Mouse (Mus musculus) megakaryocyte, embryonic 14.5 days (primary cell): ENCODE measurements at regions not wholly inside any gene's neighbourhood (a gene's known extent, or its start where the extent isn't known, plus 50 kb on each side); places are given as distances from the start of the nearest gene placed in this dataset.

Experiments used
- H3K27me3 ChIP-seq: replicated peaks from 2 replicates; pipeline ENCODE3; 2012; ENCODE audit warnings: inconsistent platforms
- H3K36me3 ChIP-seq: replicated peaks from 2 replicates; pipeline ENCODE3; 2012; ENCODE audit warnings: low read length, inconsistent platforms, mixed read lengths
- H3K4me1 ChIP-seq: 2 replicates; pipeline ENCODE4 v1.6.1; 2012; ENCODE audit warnings: inconsistent platforms
- H3K4me3 ChIP-seq: replicated peaks from 2 replicates; pipeline ENCODE3; 2012; ENCODE audit warnings: moderate library complexity, mild to moderate bottlenecking, inconsistent platforms
- H3K9me3 ChIP-seq: 2 replicates; pipeline ENCODE4 v1.6.1; 2012; ENCODE audit warnings: inconsistent platforms
- FLI1 ChIP-seq: IDR thresholded peaks from 2 replicates; pipeline ENCODE4 v1.6.1; 2012; ENCODE audit warnings: low read length, inconsistent platforms, mixed read lengths
- GATA1 ChIP-seq: IDR thresholded peaks from 3 replicates; pipeline ENCODE4 v1.6.1; 2012; ENCODE audit warnings: mixed read lengths, low read length, inconsistent platforms, borderline replicate concordance

DNA sequence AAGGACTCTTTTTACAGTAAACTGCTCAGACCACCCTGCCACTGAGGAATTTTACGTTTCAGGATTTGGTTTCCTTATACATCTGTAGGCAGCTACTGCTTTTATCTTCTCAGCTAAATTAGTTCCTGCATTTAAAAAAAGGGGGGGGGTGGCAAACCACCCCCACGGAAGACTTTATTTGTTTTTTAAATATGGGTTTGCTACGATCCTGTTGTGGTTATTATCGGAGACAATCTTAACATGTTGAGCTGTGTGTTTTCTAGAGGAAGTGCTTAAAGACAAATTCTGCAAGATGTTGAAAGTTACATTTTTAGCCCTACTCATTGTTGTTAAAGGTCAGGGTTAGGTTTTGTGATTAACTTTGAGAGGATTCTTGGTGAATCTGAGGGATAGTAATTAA, 216.1 kb upstream of the Rasa1 start:
- no peaks in the 10 kb centered on the region for H3K27me3 ChIP-seq
- peaks cover 80% of the 10 kb centered on the region for H3K4me1 ChIP-seq
- H3K36me3 ChIP-seq, result peaks cover 4% of the 10 kb centered on the region
- H3K9me3 ChIP-seq, result no peaks in the 10 kb centered on the region
- no peak overlapping the region for H3K4me3 ChIP-seq
- no peak for TF ChIP-seq FLI1
- TF ChIP-seq GATA1, result no peak

DNA sequence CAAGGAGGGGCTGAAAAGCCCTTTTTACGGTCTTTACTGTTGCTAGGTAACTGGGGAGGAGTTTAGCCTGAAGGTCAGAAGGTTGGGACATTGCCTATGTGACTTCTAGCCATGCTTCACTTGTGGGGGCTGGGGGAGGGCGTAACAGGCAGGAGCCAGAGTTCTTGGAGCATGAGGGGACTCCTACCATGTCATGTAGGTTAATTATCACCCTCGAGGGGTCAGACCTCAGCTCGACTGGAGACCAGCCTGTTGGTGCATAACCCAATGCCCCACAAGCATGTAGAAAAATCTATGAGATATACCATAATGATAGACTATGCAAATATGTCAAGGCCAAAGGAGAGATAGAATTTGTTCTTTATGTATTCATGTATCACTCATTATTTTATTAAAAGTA, 215.1 kb upstream of the Rasa1 start:
- peaks cover 4% of the 10 kb centered on the region for H3K36me3 ChIP-seq
- no peaks in the 10 kb centered on the region for H3K27me3 ChIP-seq
- no peaks in the 10 kb centered on the region for H3K9me3 ChIP-seq
- TF ChIP-seq FLI1 (no peak), GATA1 (no peak)
- no peak overlapping the region for H3K4me3 ChIP-seq
- peaks cover 79% of the 10 kb centered on the region for H3K4me1 ChIP-seq

DNA sequence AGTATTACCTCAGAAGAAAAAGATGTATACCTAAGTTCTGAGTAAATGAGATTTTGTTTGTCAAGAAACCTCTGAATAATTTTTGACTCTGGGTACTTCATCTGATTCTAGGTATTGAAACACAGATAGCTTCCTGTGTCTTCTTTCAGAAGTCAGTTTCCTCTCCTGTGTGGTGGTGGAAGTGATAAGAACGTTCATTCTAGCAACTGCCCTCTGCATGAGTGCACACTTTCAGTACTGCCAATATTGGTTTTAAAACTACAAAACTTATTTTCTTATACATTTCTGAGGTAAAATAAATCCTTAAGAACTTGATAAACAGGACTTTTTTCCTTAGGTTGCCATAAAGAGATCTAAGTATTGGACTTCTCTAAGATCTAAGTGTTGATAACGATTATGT, 209.8 kb upstream of the Rasa1 start:
- H3K4me3 ChIP-seq, result no peak overlapping the region
- H3K4me1 ChIP-seq, result peaks cover 36% of the 10 kb centered on the region
- H3K9me3 ChIP-seq, result no peaks in the 10 kb centered on the region
- peaks cover 4% of the 10 kb centered on the region for H3K36me3 ChIP-seq
- TF ChIP-seq FLI1 (no peak), GATA1 (no peak)
- H3K27me3 ChIP-seq, result no peaks in the 10 kb centered on the region

DNA sequence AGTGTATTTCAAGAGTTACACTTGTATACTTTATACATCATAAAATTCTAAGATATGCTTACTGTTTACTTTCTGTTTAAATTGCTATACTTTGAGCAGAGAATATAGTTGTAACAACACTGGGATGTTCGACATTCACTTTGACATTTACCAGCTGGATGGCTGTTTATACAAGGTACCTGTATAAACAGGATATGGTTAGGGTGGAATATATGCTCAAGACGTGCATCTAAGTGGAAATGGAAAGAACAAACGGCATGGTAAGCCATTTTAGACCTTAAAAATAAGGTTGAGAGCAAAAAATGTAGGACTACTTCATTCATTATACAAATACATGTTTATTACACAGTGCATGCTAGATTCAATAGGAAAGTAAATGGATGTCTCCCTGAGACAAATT, 195.9 kb upstream of the Rasa1 start:
- H3K4me1 ChIP-seq, result peaks cover 34% of the 10 kb centered on the region
- H3K9me3 ChIP-seq, result no peaks in the 10 kb centered on the region
- TF ChIP-seq FLI1, result no peak
- TF ChIP-seq GATA1, result no peak

DNA sequence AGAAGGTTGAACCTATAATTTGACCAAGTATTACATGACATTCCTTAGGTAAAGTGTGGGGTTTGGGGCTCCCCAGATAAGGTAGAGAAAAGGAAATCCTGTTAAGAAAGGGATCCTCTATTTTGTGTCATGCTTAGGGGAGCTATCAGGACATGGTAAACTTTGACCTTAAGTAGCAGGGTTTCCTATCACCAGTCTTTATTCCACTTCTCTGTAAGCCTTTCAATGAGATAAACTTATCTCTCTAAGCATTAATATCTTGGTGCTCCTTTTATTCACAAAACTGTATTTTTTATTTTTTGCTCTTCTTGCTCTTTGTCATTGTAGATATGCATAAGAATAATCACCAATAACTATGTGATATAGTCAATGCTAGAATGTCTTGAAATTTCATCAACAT, 194.4 kb upstream of the Rasa1 start:
- H3K36me3 ChIP-seq, result no peaks in the 10 kb centered on the region
- peaks cover 36% of the 10 kb centered on the region for H3K4me1 ChIP-seq
- no peaks in the 10 kb centered on the region for H3K9me3 ChIP-seq
- TF ChIP-seq GATA1 (no peak), FLI1 (no peak)
- H3K4me3 ChIP-seq, result no peak overlapping the region
- H3K27me3 ChIP-seq, result no peaks in the 10 kb centered on the region

More for the DNA sequence above, 195.9 kb upstream of the Rasa1 start:
- Histone ChIP-seq H3K27me3 (no peaks in the 10 kb centered on the region), H3K36me3 (no peaks in the 10 kb centered on the region), H3K4me3 (no peak overlapping the region)

DNA sequence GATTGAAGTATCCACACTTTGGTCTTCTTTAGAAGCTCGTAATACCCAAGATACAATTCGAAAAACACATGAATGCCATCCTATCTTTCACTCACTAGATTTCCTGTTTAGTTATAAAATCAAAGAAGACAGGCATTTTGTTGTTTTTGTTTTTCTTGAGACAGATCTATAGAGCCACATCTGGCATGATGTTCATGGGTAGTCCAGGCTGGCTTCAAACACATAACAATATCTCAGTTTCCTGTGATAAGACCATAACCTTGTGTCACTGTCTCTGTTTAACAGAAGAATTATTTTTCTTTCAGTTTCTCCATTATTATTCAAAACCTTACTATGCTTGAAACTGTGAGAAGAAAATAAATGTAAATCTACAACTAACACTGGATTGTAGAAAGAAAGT, 190.5 kb upstream of the Rasa1 start:
- Histone ChIP-seq H3K4me3 (no peak overlapping the region), H3K9me3 (no peaks in the 10 kb centered on the region), H3K36me3 (no peaks in the 10 kb centered on the region), H3K4me1 (peaks cover 22% of the 10 kb centered on the region), H3K27me3 (no peaks in the 10 kb centered on the region)
- no peak for TF ChIP-seq FLI1

DNA sequence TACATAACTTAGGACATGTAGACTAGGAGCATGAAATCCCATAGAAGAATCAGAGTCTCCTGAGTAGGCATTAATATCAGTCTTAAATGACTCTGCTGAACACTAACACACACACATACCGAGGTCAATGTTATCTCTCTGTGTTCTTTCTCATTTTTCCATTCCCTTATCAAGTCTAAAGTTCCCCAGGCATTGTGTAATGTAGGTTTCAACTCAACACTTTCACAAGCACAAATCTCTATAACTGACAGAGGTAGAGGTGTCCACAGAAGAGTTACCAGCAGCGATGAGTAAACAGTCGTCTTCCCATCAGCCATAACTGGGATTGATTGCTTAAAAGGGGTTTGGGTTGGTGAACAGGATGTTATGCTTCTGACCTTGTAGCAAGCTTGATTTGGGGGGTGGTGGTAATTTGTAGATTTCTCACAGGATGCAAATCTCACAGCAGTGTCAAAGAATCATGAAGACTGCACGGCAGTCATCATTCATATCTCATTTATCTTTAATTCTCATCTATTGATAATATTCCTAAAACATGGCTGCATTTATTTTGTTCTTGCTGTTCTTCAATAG, 187.4 kb upstream of the Rasa1 start:
- no peak overlapping the region for H3K4me3 ChIP-seq
- no peak for TF ChIP-seq GATA1
- TF ChIP-seq FLI1, result no peak
- H3K36me3 ChIP-seq, result peaks cover 2% of the 10 kb centered on the region

DNA sequence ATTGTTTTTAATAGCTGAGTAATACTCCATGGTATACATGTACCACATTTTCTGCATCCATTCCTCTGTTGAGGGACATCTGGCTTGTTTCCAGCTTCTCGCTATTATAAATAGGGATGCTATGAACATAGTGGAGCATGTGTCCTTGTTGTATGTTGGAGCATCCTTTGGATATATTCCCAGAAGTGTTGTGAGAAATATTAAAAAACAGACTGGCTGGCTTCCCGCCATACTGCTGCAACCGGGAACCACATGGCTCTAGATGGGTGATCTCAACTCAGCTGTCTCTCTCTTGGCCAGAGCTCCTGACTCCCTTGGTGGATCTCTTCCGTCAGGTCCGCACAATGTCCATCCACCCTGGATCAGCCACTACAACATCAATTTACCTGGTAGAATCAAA, 182.4 kb upstream of the Rasa1 start:
- no peaks in the 10 kb centered on the region; the same call in 1 of the 2 replicates for H3K4me1 ChIP-seq
- no peaks in the 10 kb centered on the region for H3K27me3 ChIP-seq
- peaks cover 2% of the 10 kb centered on the region for H3K36me3 ChIP-seq
- H3K4me3 ChIP-seq, result no peak overlapping the region
- TF ChIP-seq GATA1 (no peak), FLI1 (no peak)
- H3K9me3 ChIP-seq, result peaks cover 4% of the 10 kb centered on the region; the same call in 1 of the 2 replicates

More for the DNA sequence above, 187.4 kb upstream of the Rasa1 start:
- Histone ChIP-seq H3K9me3 (peaks cover 4% of the 10 kb centered on the region; the same call in 1 of the 2 replicates), H3K4me1 (peaks cover 7% of the 10 kb centered on the region), H3K27me3 (no peaks in the 10 kb centered on the region)

DNA sequence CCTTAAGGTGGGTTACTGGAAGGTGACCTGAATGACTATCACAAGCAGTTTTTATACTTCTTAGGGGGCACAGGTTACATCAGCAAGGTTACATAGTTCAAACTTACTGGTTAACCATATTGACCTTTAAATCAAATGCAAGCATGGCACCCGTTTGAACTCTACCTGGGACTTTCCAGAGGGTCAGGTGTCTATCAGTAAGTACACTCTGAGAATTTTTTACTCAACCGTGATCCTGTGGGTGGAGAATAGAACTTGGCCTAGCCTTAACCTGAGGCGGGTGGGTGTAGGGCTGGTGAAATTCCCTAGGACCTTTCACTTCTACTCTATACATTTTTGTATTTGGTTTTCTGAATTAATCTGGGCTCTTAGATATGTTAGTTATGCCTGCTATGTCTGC, 170.5 kb upstream of the Rasa1 start:
- Histone ChIP-seq H3K27me3 (no peaks in the 10 kb centered on the region), H3K9me3 (no peaks in the 10 kb centered on the region), H3K4me1 (peaks cover 14% of the 10 kb centered on the region), H3K4me3 (no peak overlapping the region), H3K36me3 (no peaks in the 10 kb centered on the region)
- no peak for TF ChIP-seq GATA1
- no peak for TF ChIP-seq FLI1

DNA sequence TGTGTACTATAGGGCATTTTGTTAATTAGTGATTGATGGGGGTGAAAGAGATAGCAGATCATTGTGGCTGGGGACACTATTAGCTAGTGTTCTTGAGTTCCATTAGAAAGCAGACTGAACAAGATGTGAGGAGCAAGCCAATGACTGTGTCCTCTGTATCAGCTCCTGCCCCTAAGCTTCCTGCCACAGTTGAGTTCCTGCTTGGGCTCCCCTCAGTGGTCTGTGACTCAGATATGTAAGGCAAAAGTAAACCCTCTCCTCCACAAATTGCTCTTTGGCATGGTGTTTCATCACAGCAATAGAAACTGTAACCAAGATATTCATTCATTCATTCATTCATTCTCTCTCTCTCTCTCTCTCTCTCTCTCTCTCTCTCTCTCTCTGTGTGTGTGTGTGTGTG, 169.7 kb upstream of the Rasa1 start:
- H3K9me3 ChIP-seq, result no peaks in the 10 kb centered on the region
- H3K4me3 ChIP-seq, result no peak overlapping the region
- TF ChIP-seq FLI1 (no peak), GATA1 (no peak)

DNA sequence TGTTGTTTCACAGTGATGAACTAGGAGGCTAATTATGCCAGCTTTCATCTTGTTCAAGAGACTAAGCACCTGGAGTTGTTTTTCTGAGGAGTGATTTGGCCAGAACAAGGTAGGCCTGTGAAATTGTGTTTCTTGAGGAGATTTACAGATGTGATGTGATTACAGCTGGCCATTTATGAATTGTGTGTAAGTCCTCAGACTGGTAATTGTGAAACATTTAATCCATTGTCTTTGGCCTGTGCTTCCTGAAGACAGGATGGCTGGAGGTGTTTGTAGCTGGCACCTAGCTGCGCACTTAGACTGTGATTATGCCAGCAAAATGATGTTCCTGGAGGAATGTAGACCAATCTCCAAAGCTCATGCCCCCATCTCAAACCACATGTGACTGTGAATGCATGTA, 150.7 kb upstream of the Rasa1 start:
- Histone ChIP-seq H3K4me3 (no peak overlapping the region), H3K4me1 (peaks cover 59% of the 10 kb centered on the region)

More for the DNA sequence above, 169.7 kb upstream of the Rasa1 start:
- Histone ChIP-seq H3K27me3 (no peaks in the 10 kb centered on the region), H3K4me1 (peaks cover 14% of the 10 kb centered on the region), H3K36me3 (no peaks in the 10 kb centered on the region)

More for the DNA sequence above, 150.7 kb upstream of the Rasa1 start:
- TF ChIP-seq GATA1 (no peak), FLI1 (no peak)
- no peaks in the 10 kb centered on the region for H3K9me3 ChIP-seq
- H3K36me3 ChIP-seq, result no peaks in the 10 kb centered on the region
- no peaks in the 10 kb centered on the region for H3K27me3 ChIP-seq
